Mouse (Mus musculus) embryonic facial prominence, embryonic 11.5 days (tissue): ENCODE results near the gene Shisa9. TPM values are rescaled to one million over a fixed set of nuclear protein-coding genes. Genes with fewer than 3 reads are reported as not detected.

Experiments used
- ATAC-seq: fragments of 200-750 bp; cut with Nextera tagmentation; replicated peaks from 2 replicates; pipeline ENCODE4 v1.8.0; 2017; ENCODE audit warnings: low read depth; ENCODE audit not compliant: insufficient number of reproducible peaks, low FRiP score, low TSS enrichment
- DNase-seq: peaks from one replicate; pipeline ENCODE4 v3.0.0-alpha.2; 2015; ENCODE audit warnings: low spot score
- H3K27ac ChIP-seq: fragments of 300-500 bp; sonication (generic); replicated peaks from 2 replicates; pipeline ENCODE4 v1.5.1; 2014; ENCODE audit warnings: mild to moderate bottlenecking, low read depth, low read length, control low read depth
- H3K27me3 ChIP-seq: fragments of 300-500 bp; sonication (generic); 2 replicates; pipeline ENCODE4 v1.6.1; 2014; ENCODE audit warnings: mild to moderate bottlenecking, low read length, moderate library complexity, mixed read lengths; ENCODE audit not compliant: control insufficient read depth, insufficient read depth
- H3K36me3 ChIP-seq: fragments of 300-500 bp; sonication (generic); replicated peaks from 2 replicates; pipeline ENCODE4 v1.6.1; 2014; ENCODE audit warnings: low read depth, mild to moderate bottlenecking, low read length, moderate library complexity, mixed read lengths; ENCODE audit not compliant: control insufficient read depth, insufficient read depth
- H3K4me1 ChIP-seq: fragments of 300-500 bp; sonication (generic); 2 replicates; pipeline ENCODE4 v1.6.1; 2014; ENCODE audit warnings: low read length, mixed read lengths; ENCODE audit not compliant: control insufficient read depth, insufficient read depth
- H3K4me2 ChIP-seq: fragments of 300-500 bp; sonication (generic); 2 replicates; pipeline ENCODE4 v1.6.1; 2014; ENCODE audit warnings: low read depth, mild to moderate bottlenecking, control low read depth, low read length, moderate library complexity
- H3K4me3 ChIP-seq: fragments of 300-500 bp; sonication (generic); 2 replicates; pipeline ENCODE4 v1.5.1; 2014; ENCODE audit warnings: low read depth, low read length, control low read depth
- H3K9ac ChIP-seq: fragments of 300-500 bp; sonication (generic); replicated peaks from 2 replicates; pipeline ENCODE4 v1.6.1; 2014; ENCODE audit warnings: mild to moderate bottlenecking, control low read depth, low read length
- H3K9me3 ChIP-seq: fragments of 300-500 bp; sonication (generic); replicated peaks from 2 replicates; pipeline ENCODE4 v1.6.1; 2016; ENCODE audit warnings: mild to moderate bottlenecking, low read length, inconsistent platforms, mixed read lengths; ENCODE audit not compliant: control insufficient read depth
- WGBS: fragments of 180-500 bp; shearing (Covaris S2); extraction: QIAGEN DNeasy Blood & Tissue Kit; methylation state at CpG from one replicate; pipeline ENCODE4 v1.1.7; 2014; 5-methylcytosine and 5-hydroxymethylcytosine counted together
- polyA plus RNA-seq: library from polyadenylated mRNA; unstranded; fragments of >200 nt; fragmentation: Nextera tagmentation; extraction: Ambion mirVana; gene quantifications from 2 replicates; pipeline ENCODE4 v1.2.1, GENCODE M21; 2014

The Shisa9 gene
- polyA plus RNA-seq, 1 experiment from 2014 or later = 0.46 TPM

GRCm38 (mm10) chr16:12110851-12111437 lies 127.0 kb downstream of the Shisa9 start:
- no peak overlapping the region for H3K4me3 ChIP-seq
- H3K27ac ChIP-seq = no peak overlapping the region

GRCm38 (mm10) chr16:12114396-12114795 lies 130.5 kb downstream of the Shisa9 start:
- no peaks in the 10 kb centered on the region for H3K4me1 ChIP-seq
- ATAC-seq (no peak), DNase-seq (no peak)
- H3K9me3 ChIP-seq = no peaks in the 10 kb centered on the region
- no peaks in the 10 kb centered on the region for H3K27me3 ChIP-seq
- no peaks in the 10 kb centered on the region for H3K36me3 ChIP-seq
- H3K4me3 ChIP-seq = no peak overlapping the region
- no peak overlapping the region for H3K4me2 ChIP-seq
- H3K9ac ChIP-seq = no peak overlapping the region
- H3K27ac ChIP-seq = no peak overlapping the region
- WGBS = 87% methylated on average over 5 of the region's 5 CpGs

More at GRCm38 (mm10) chr16:12110851-12111437, 127.0 kb downstream of the Shisa9 start:
- no peak overlapping the region for H3K4me2 ChIP-seq
- no peak overlapping the region for H3K9ac ChIP-seq
- no peak for ATAC-seq
- H3K27me3 ChIP-seq = no peaks in the 10 kb centered on the region
- no peak for DNase-seq
- 87% methylated on average over 5 of the region's 5 CpGs for WGBS
- H3K4me1 ChIP-seq = no peaks in the 10 kb centered on the region
- H3K36me3 ChIP-seq = no peaks in the 10 kb centered on the region
- no peaks in the 10 kb centered on the region for H3K9me3 ChIP-seq

GRCm38 (mm10) chr16:12115040-12115856 lies 131.3 kb downstream of the Shisa9 start:
- 41% methylated on average over 7 of the region's 7 CpGs for WGBS
- Histone ChIP-seq H3K27me3 (no peaks in the 10 kb centered on the region), H3K4me1 (no peaks in the 10 kb centered on the region), H3K27ac (no peak overlapping the region), H3K9me3 (no peaks in the 10 kb centered on the region), H3K4me3 (no peak overlapping the region), H3K4me2 (no peak overlapping the region), H3K36me3 (no peaks in the 10 kb centered on the region), H3K9ac (no peak overlapping the region)
- no peak for DNase-seq
- no peak for ATAC-seq

GRCm38 (mm10) chr16:12116926-12117325 lies 133.0 kb downstream of the Shisa9 start:
- ATAC-seq = no peak
- H3K27me3 ChIP-seq = no peaks in the 10 kb centered on the region
- no peak for DNase-seq
- H3K4me3 ChIP-seq = no peak overlapping the region
- H3K4me1 ChIP-seq = no peaks in the 10 kb centered on the region
- H3K27ac ChIP-seq = no peak overlapping the region
- no peaks in the 10 kb centered on the region for H3K36me3 ChIP-seq
- H3K9ac ChIP-seq = no peak overlapping the region
- no peak overlapping the region for H3K4me2 ChIP-seq
- no peaks in the 10 kb centered on the region for H3K9me3 ChIP-seq
- WGBS = 84% methylated on average over 1 of the region's 1 CpGs

GRCm38 (mm10) chr16:12119463-12119862 lies 135.6 kb downstream of the Shisa9 start:
- ATAC-seq (no peak), DNase-seq (no peak)
- no peaks in the 10 kb centered on the region for H3K4me1 ChIP-seq
- no peak overlapping the region for H3K27ac ChIP-seq
- no peaks in the 10 kb centered on the region for H3K9me3 ChIP-seq
- H3K27me3 ChIP-seq = no peaks in the 10 kb centered on the region
- H3K4me3 ChIP-seq = no peak overlapping the region
- no peak overlapping the region for H3K4me2 ChIP-seq
- no peak overlapping the region for H3K9ac ChIP-seq
- 80% methylated on average over 3 of the region's 3 CpGs for WGBS
- no peaks in the 10 kb centered on the region for H3K36me3 ChIP-seq

- H3K27me3 ChIP-seq = no peaks in the 10 kb centered on the region
- H3K36me3 ChIP-seq = no peaks in the 10 kb centered on the region
- H3K9me3 ChIP-seq = no peaks in the 10 kb centered on the region
- ATAC-seq (no peak), DNase-seq (no peak)
- no peak overlapping the region for H3K9ac ChIP-seq
- H3K27ac ChIP-seq = no peak overlapping the region
- no peak overlapping the region for H3K4me3 ChIP-seq
- WGBS = 80% methylated on average over 3 of the region's 3 CpGs
- no peak overlapping the region for H3K4me2 ChIP-seq
- no peaks in the 10 kb centered on the region for H3K4me1 ChIP-seq
Measured at GRCm38 (mm10) chr16:12129782-12130181, 145.9 kb downstream of the Shisa9 start.

GRCm38 (mm10) chr16:12146666-12147065 lies 162.8 kb downstream of the Shisa9 start:
- DNase-seq = no peak
- ATAC-seq = no peak
- Histone ChIP-seq H3K4me3 (no peak overlapping the region), H3K27me3 (no peaks in the 10 kb centered on the region), H3K4me2 (no peak overlapping the region), H3K9me3 (no peaks in the 10 kb centered on the region), H3K4me1 (no peaks in the 10 kb centered on the region), H3K36me3 (no peaks in the 10 kb centered on the region), H3K9ac (no peak overlapping the region), H3K27ac (no peak overlapping the region)

- Histone ChIP-seq H3K9me3 (no peaks in the 10 kb centered on the region), H3K4me3 (no peak overlapping the region), H3K4me1 (no peaks in the 10 kb centered on the region), H3K27me3 (no peaks in the 10 kb centered on the region), H3K27ac (no peak overlapping the region), H3K4me2 (no peak overlapping the region), H3K36me3 (no peaks in the 10 kb centered on the region), H3K9ac (no peak overlapping the region)
- DNase-seq (no peak), ATAC-seq (no peak)
- WGBS = 65% methylated on average over 4 of the region's 4 CpGs
Measured at GRCm38 (mm10) chr16:12151986-12152385, 168.1 kb downstream of the Shisa9 start.
